Mouse (Mus musculus) hindbrain, embryonic 14.5 days (tissue): ENCODE results near the gene Zfp800. TPM values are rescaled to one million over a fixed set of nuclear protein-coding genes. Genes with fewer than 3 reads are reported as not detected.

Source experiments
- ATAC-seq: fragments of 200-750 bp; cut with Nextera tagmentation; 2 replicates; pipeline ENCODE4 v1.8.0; 2017; ENCODE audit warnings: moderate number of reproducible peaks, mild to moderate bottlenecking, moderate TSS enrichment, moderate library complexity; ENCODE audit not compliant: low FRiP score
- DNase-seq: peaks from one replicate; pipeline ENCODE4 v3.0.0-alpha.2; 2015; ENCODE audit warnings: low spot score
- H3K27ac ChIP-seq: fragments of 300-500 bp; sonication (generic); 2 replicates; pipeline ENCODE4 v1.5.1; 2014; ENCODE audit warnings: mild to moderate bottlenecking, moderate library complexity
- H3K27me3 ChIP-seq: fragments of 300-500 bp; sonication (generic); 2 replicates; pipeline ENCODE4 v1.6.1; 2014; ENCODE audit warnings: mild to moderate bottlenecking, low read length, mixed read lengths; ENCODE audit not compliant: control insufficient read depth, insufficient read depth
- H3K36me3 ChIP-seq: fragments of 300-500 bp; sonication (generic); replicated peaks from 2 replicates; pipeline ENCODE4 v1.6.1; 2014; ENCODE audit not compliant: control insufficient read depth, insufficient read depth
- H3K4me1 ChIP-seq: fragments of 300-500 bp; sonication (generic); replicated peaks from 2 replicates; pipeline ENCODE4 v1.6.1; 2014; ENCODE audit warnings: antibody characterized with exemption, low read length, mixed read lengths; ENCODE audit not compliant: control insufficient read depth, insufficient read depth
- H3K4me2 ChIP-seq: fragments of 300-500 bp; sonication (generic); replicated peaks from 2 replicates; pipeline ENCODE4 v1.6.1; 2014; ENCODE audit warnings: mild to moderate bottlenecking, moderate library complexity
- H3K4me3 ChIP-seq: fragments of 300-500 bp; sonication (generic); replicated peaks from 2 replicates; pipeline ENCODE4 v1.5.1; 2014; ENCODE audit warnings: mild to moderate bottlenecking, low read length
- H3K9ac ChIP-seq: fragments of 300-500 bp; sonication (generic); 2 replicates; pipeline ENCODE4 v1.6.1; 2014
- H3K9me3 ChIP-seq: fragments of 300-500 bp; sonication (generic); 2 replicates; pipeline ENCODE4 v1.6.1; 2016; ENCODE audit warnings: low read length; ENCODE audit not compliant: control insufficient read depth
- WGBS: fragments of 180-500 bp; shearing (Covaris S2); extraction: QIAGEN DNeasy Blood & Tissue Kit; methylation state at CpG from one replicate; pipeline ENCODE4 v1.1.7; 2014; 5-methylcytosine and 5-hydroxymethylcytosine counted together
- polyA plus RNA-seq: library from polyadenylated mRNA; unstranded; fragments of >200 nt; fragmentation: Nextera tagmentation; extraction: Ambion mirVana; gene quantifications from 2 replicates; pipeline ENCODE4 v1.2.1, GENCODE M21; 2014

Gene Zfp800
- polyA plus RNA-seq, 1 experiment from 2014 or later, result 23.0 TPM

DNA sequence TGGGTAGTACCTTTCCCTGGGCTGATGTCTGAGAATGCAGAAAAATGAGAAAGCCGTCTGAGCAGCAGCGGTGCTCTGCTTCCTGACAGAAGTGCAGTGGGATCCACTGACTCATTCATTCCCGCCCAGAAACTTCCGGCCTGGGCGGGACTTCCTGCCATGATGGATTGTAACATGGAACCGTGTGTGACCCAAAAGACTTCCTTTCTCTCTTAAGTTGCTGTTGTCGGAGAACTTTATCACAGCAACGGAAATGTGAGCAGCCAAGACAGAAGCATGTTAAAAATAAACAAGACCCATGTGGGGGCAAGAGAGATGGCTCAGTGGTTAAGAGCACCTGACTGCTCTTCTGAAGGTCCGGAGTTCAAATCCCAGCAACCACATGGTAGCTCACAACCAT, 12.2 kb upstream of the Zfp800 start:
- Histone ChIP-seq H3K27me3 (no peaks in the 10 kb centered on the region), H3K9me3 (no peaks in the 10 kb centered on the region), H3K27ac (no peak overlapping the region), H3K36me3 (peaks cover 7% of the 10 kb centered on the region), H3K4me3 (no peak overlapping the region), H3K4me2 (no peak overlapping the region), H3K9ac (no peak overlapping the region), H3K4me1 (no peaks in the 10 kb centered on the region)
- 86% methylated on average over 9 of the region's 9 CpGs for WGBS
- ATAC-seq (no peak), DNase-seq (no peak)

DNA sequence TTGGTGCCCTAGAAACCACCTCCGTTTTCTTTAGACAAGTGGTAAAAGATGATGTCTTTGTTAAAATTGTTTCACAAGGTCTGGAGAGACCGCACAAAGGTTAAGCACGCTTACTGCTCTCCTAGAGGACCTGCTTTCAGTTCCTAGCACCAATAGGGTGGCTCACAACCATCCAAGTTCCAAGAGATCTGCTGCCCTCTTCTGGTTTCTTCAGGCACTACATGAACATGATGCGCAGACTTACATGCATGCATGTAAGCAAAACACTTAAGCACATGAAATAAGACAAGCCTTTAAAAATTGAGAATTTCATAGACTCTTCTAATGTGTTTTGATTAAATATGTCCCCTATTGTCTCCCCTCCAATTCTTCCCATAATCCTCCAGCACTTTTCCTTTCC, 2.0 kb upstream of the Zfp800 start:
- Histone ChIP-seq H3K4me1 (no peaks in the 10 kb centered on the region), H3K4me3 (no peak overlapping the region), H3K9ac (no peak overlapping the region), H3K27me3 (no peaks in the 10 kb centered on the region; the same call in 1 of the 2 replicates), H3K9me3 (no peaks in the 10 kb centered on the region), H3K4me2 (no peak overlapping the region), H3K27ac (no peak overlapping the region), H3K36me3 (no peaks in the 10 kb centered on the region)
- no peak for ATAC-seq
- no peak for DNase-seq
- 91% methylated on average over 4 of the region's 4 CpGs for WGBS

GRCm38 (mm10) chr6:28398726-28399125, 921 bp upstream of the Zfp800 start:
- no peaks in the 10 kb centered on the region; the same call in 1 of the 2 replicates for H3K27me3 ChIP-seq
- WGBS, result 95% methylated on average over 3 of the region's 3 CpGs
- no peaks in the 10 kb centered on the region for H3K9me3 ChIP-seq
- no peak overlapping the region for H3K4me3 ChIP-seq
- H3K4me2 ChIP-seq, result no peak overlapping the region
- H3K36me3 ChIP-seq, result no peaks in the 10 kb centered on the region
- H3K9ac ChIP-seq, result no peak overlapping the region
- DNase-seq (no peak), ATAC-seq (no peak)
- H3K4me1 ChIP-seq, result no peaks in the 10 kb centered on the region
- no peak overlapping the region for H3K27ac ChIP-seq

- DNase-seq (peak; percentile 64), ATAC-seq (no peak)
- Histone ChIP-seq H3K9me3 (no peaks in the 10 kb centered on the region), H3K4me1 (no peaks in the 10 kb centered on the region), H3K27me3 (no peaks in the 10 kb centered on the region; the same call in 1 of the 2 replicates), H3K27ac (no peak overlapping the region), H3K4me2 (peak overlapping the region; percentile 71), H3K36me3 (no peaks in the 10 kb centered on the region), H3K4me3 (peak overlapping the region; percentile 38), H3K9ac (peak overlapping the region; percentile 47)
- 2% methylated on average over 19 of the region's 19 CpGs for WGBS
These were observed 850 bp downstream of the Zfp800 start for GRCm38 (mm10) chr6:28396853-28397457.

- ATAC-seq, result no peak
These were observed 1.6 kb downstream of the Zfp800 start for GRCm38 (mm10) chr6:28396051-28396852.

DNA sequence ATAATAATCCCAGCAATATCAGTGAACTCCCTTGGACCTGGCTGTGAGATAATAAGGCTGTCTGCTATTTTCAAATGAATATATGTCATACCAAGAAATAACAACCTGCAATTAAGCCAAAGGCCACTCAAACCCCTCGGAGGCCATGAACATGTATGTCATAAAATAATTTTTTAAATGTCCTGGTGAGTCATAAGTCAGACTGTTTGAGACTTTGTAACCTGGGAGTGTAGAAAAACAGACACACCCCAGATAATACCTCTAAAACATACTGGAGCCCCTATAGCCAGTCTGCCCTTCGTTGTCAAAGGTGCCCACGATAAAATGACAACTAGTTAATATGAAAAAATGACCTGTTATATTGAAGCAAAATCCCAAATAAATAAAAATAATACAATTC, 8.8 kb downstream of the Zfp800 start:
- H3K27ac ChIP-seq, result no peak overlapping the region
- ATAC-seq (no peak), DNase-seq (no peak)
- no peaks in the 10 kb centered on the region for H3K27me3 ChIP-seq
- no peaks in the 10 kb centered on the region for H3K9me3 ChIP-seq
- H3K36me3 ChIP-seq, result no peaks in the 10 kb centered on the region
- H3K4me3 ChIP-seq, result no peak overlapping the region
- WGBS, result 89% methylated on average over 3 of the region's 3 CpGs
- H3K9ac ChIP-seq, result no peak overlapping the region
- no peaks in the 10 kb centered on the region for H3K4me1 ChIP-seq
- no peak overlapping the region for H3K4me2 ChIP-seq

More at GRCm38 (mm10) chr6:28396051-28396852, 1.6 kb downstream of the Zfp800 start:
- H3K27ac ChIP-seq, result no peak overlapping the region
- H3K4me2 ChIP-seq, result peak overlapping the region; percentile 71
- H3K27me3 ChIP-seq, result no peaks in the 10 kb centered on the region; the same call in 1 of the 2 replicates
- H3K9me3 ChIP-seq, result no peaks in the 10 kb centered on the region
- H3K4me3 ChIP-seq, result peak overlapping the region; percentile 38
- peak overlapping the region; percentile 47 for H3K9ac ChIP-seq
- H3K4me1 ChIP-seq, result no peaks in the 10 kb centered on the region
- no peak for DNase-seq
- WGBS, result 22% methylated on average over 15 of the region's 15 CpGs
- H3K36me3 ChIP-seq, result no peaks in the 10 kb centered on the region

DNA sequence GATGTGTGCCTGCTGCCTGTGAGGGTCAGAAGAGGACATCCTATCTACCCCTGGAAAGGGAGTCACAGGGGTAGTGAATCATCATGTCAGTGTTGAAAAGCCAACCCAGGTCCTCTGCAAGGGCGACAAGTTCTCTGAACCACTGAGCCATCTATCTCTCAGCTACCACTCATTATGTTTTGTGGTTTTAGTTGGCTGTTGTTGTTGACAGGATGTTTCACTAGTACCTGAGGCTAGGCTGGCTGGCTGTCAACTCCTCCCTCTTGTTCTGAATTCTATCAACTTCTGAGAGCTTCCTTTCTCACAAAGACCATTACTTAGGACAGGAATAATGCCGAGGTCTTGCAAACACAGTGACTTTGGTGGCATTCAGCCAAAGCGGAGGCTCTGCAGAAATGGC, 12.6 kb downstream of the Zfp800 start:
- H3K4me3 ChIP-seq, result no peak overlapping the region
- no peak overlapping the region for H3K4me2 ChIP-seq
- H3K27me3 ChIP-seq, result no peaks in the 10 kb centered on the region
- no peaks in the 10 kb centered on the region for H3K36me3 ChIP-seq
- no peak for DNase-seq
- no peaks in the 10 kb centered on the region for H3K9me3 ChIP-seq
- H3K27ac ChIP-seq, result no peak overlapping the region
- H3K4me1 ChIP-seq, result no peaks in the 10 kb centered on the region
- 88% methylated on average over 3 of the region's 3 CpGs for WGBS
- no peak for ATAC-seq
- no peak overlapping the region for H3K9ac ChIP-seq

- WGBS, result 68% methylated on average over 4 of the region's 4 CpGs
- H3K4me1 ChIP-seq, result no peaks in the 10 kb centered on the region
- H3K9me3 ChIP-seq, result no peaks in the 10 kb centered on the region
- H3K4me3 ChIP-seq, result no peak overlapping the region
- H3K36me3 ChIP-seq, result no peaks in the 10 kb centered on the region
- no peak overlapping the region for H3K9ac ChIP-seq
- H3K27me3 ChIP-seq, result no peaks in the 10 kb centered on the region
- DNase-seq (no peak), ATAC-seq (no peak)
- H3K27ac ChIP-seq, result no peak overlapping the region
- no peak overlapping the region for H3K4me2 ChIP-seq
These were observed 15.8 kb downstream of the Zfp800 start for GRCm38 (mm10) chr6:28381983-28382382.

DNA sequence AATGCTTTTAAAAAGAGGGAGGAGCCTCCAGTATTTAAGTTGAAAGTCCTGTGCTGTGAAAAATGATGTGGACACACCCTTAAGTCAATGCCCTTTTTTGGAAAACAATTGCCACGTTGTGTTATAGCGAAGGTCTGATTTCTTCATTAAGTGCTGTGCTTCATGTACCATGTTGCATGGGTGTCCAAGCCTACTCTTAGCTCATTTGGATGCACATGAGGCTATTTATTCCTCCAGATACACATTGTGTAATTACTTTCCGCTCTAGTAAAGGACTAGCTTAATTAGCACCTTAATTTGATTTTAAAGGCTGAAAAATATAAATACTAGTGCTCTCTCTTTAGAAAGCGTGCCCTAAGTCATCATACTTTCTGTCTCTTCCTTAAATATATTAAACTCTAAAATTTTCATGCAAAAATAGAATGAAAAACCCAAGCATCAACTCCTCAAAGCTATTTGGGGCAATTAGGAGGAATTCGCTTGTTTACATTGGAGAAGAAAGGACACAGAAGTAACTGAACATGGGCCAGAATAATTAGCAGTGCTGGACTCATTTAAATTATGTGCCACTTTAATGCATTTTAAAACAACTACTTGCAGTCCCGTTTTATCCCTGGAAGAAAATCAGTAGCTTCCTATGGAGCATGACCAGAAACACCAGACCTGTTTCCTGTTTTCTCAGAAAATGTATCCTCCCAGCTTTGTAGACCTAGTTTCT, 27.7 kb downstream of the Zfp800 start:
- H3K27me3 ChIP-seq, result no peaks in the 10 kb centered on the region
- no peaks in the 10 kb centered on the region for H3K36me3 ChIP-seq
- no peak overlapping the region for H3K9ac ChIP-seq
- no peak overlapping the region for H3K4me2 ChIP-seq
- H3K27ac ChIP-seq, result no peak overlapping the region
- 80% methylated on average over 6 of the region's 6 CpGs for WGBS
- no peak for DNase-seq
- no peak overlapping the region for H3K4me3 ChIP-seq
- no peak for ATAC-seq
- H3K4me1 ChIP-seq, result no peaks in the 10 kb centered on the region
- no peaks in the 10 kb centered on the region for H3K9me3 ChIP-seq
